In the genomic region with DNA sequence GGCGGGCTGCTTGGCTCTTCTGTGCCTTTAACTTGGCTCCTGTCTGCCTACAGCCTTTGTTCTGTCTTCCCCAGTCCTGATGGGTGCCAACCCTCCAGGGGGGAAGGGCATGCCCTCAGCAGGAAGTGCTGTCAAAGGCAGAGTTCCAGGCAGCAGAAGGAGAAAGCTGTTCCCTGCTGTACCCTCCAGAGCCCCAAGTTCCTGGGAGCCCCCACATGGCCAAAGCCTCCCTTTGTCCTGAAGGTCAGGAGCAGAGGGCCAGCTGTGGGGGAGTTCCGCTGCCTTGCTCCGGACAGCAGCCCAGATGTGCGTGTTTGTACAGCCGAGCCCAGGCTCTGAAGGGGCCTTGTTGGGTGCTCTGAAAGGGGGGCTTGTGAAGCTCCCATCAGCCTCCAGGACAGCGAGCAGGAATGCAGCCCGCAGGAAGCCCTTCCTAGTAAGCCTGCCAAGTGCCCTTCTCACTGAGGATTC, we compare ENCODE assay signal across 10 mouse cellular contexts. TPM values are rescaled to one million over a fixed set of nuclear protein-coding genes. Genes with fewer than 3 reads are reported as not detected.
DNase-seq lines count a peak whose midpoint lies in the region; ATAC-seq and TF ChIP-seq lines count a peak whose summit lies in the region.
"Had no signal": no experiment of that assay in that cellular context is flagged by ENCODE, and none has a peak within 500 bp of the region (broad histone marks: within the 10 kb centered on the region; RNA-seq: fewer than 3 reads in every experiment).

No protein-coding gene starts in this region.

- no peaks in the 10 kb centered on the region for H3K36me3 ChIP-seq in hindbrain, embryonic 10.5 days
- no peaks in the 10 kb centered on the region for H3K36me3 ChIP-seq in hindbrain, embryonic 11.5 days (ENCODE audit: control insufficient read depth, insufficient read depth, low read length)
- no peaks in the 10 kb centered on the region for H3K36me3 ChIP-seq in limb, embryonic 14.5 days (ENCODE audit: control insufficient read depth, insufficient read depth, low read length)

- peaks cover 27% of the 10 kb centered on the region for H3K27me3 ChIP-seq in hindbrain, embryonic 10.5 days (ENCODE audit: insufficient read depth, poor library complexity, severe bottlenecking)
- no peaks in the 10 kb centered on the region for H3K27me3 ChIP-seq in hindbrain, embryonic 11.5 days (ENCODE audit: control insufficient read depth, insufficient read depth, low read length)
- H3K27me3 ChIP-seq in limb, embryonic 14.5 days (ENCODE audit: control insufficient read depth, insufficient read depth, low read length): no peaks in the 10 kb centered on the region

- H3K9me3 ChIP-seq in hindbrain, embryonic 10.5 days: no peaks in the 10 kb centered on the region
- H3K9me3 ChIP-seq in hindbrain, embryonic 11.5 days (ENCODE audit: control insufficient read depth, low read length): no peaks in the 10 kb centered on the region
- H3K9me3 ChIP-seq in limb, embryonic 14.5 days (ENCODE audit: control insufficient read depth, low read length): no peaks in the 10 kb centered on the region

- peaks cover 34% of the 10 kb centered on the region for H3K4me1 ChIP-seq in hindbrain, embryonic 10.5 days (replicated peaks)
- peaks cover 4% of the 10 kb centered on the region; the same call in 1 of the 2 replicates for H3K4me1 ChIP-seq in hindbrain, embryonic 11.5 days (replicated peaks; ENCODE audit: control insufficient read depth, insufficient read depth, low read length)
- H3K4me1 ChIP-seq in limb, embryonic 14.5 days (ENCODE audit: control insufficient read depth, insufficient read depth, low read length): peaks cover 3% of the 10 kb centered on the region; the same call in 1 of the 2 replicates

- no peak for DNase-seq in hindbrain, embryonic 10.5 days (ENCODE audit: low spot score)
- no peak for DNase-seq in hindbrain, embryonic 11.5 days (ENCODE audit: low spot score)
- peak; percentile 7 to 9 for DNase-seq in cerebellum, adult 18-20 months
- peak; percentile 45 to 54 for DNase-seq in frontal cortex, postnatal 10 days (ENCODE audit: low spot score in 2 of 2)
- no peak for DNase-seq in limb, embryonic 14.5 days (ENCODE audit: low spot score)
- DNase-seq in T-cell, adult 2 months (ENCODE audit: low spot score): no peak
- DNase-seq in thymus, postnatal 0 days (ENCODE audit: low spot score): no peak

- H3K4me2 ChIP-seq in hindbrain, embryonic 11.5 days (replicated peaks; ENCODE audit: low read depth, low read length): no peak overlapping the region
- H3K4me2 ChIP-seq in limb, embryonic 14.5 days (replicated peaks; ENCODE audit: low read depth, low read length, severe bottlenecking): no peak overlapping the region

- no peak for TF ChIP-seq POLR2A in limb, embryonic 14.5 days (IDR thresholded peaks at IDR 0.05; ENCODE audit: borderline replicate concordance, extremely low read depth, insufficient read depth, insufficient read length)

- WGBS in hindbrain, embryonic 10.5 days: 23% methylated on average over 7 of the region's 7 CpGs
- WGBS in hindbrain, embryonic 11.5 days: 27% methylated on average over 7 of the region's 7 CpGs
- 33% methylated on average over 7 of the region's 7 CpGs for WGBS in limb, embryonic 14.5 days

- H3K27ac ChIP-seq in hindbrain, embryonic 10.5 days: peak overlapping the region; percentile 72
- no peak overlapping the region for H3K27ac ChIP-seq in hindbrain, embryonic 11.5 days (ENCODE audit: low read depth, low read length)
- H3K27ac ChIP-seq in limb, embryonic 14.5 days (replicated peaks; ENCODE audit: low read depth, low read length): no peak overlapping the region

- no peak overlapping the region for H3K9ac ChIP-seq in hindbrain, embryonic 11.5 days (ENCODE audit: low read depth, low read length)
- H3K9ac ChIP-seq in limb, embryonic 14.5 days (ENCODE audit: low read depth, low read length, severe bottlenecking): no peak overlapping the region

- no peak overlapping the region for H3K4me3 ChIP-seq in hindbrain, embryonic 10.5 days
- no peak overlapping the region for H3K4me3 ChIP-seq in hindbrain, embryonic 11.5 days (ENCODE audit: low read depth, low read length)
- H3K4me3 ChIP-seq in limb, embryonic 14.5 days (replicated peaks; ENCODE audit: low read length): no peak overlapping the region

- ATAC-seq in hindbrain, embryonic 11.5 days (ENCODE audit: low FRiP score): no peak
- ATAC-seq in limb, embryonic 14.5 days (ENCODE audit: low FRiP score, low read depth): 0 out of 2 replicates have a peak, but pooled peaks have one; percentile 12
- ATAC-seq in activated CD4-positive, CD25-positive, alpha-beta regulatory T cell, adult 4 months: no peak
- ATAC-seq: inflammation-experienced regulatory T-cells, adult 6 months had no signal

RNA-seq across cellular contexts. Expression of gene 3100002H09Rik, which starts 13.5 kb away (rescaled TPM):
- polyA plus RNA-seq in hindbrain, embryonic 10.5 days (2016; fragmentation: Nextera tagmentation; extraction: Ambion mirVana): 0.25 TPM in 1 of 2 replicates, not detected in the other
- 0.40 and 0.53 TPM in 2 replicates for polyA plus RNA-seq in hindbrain, embryonic 11.5 days (2014; fragmentation: Nextera tagmentation; extraction: Ambion mirVana)
- not detected in 2 replicates for polyA plus RNA-seq in limb, embryonic 14.5 days (2012; rRNA removed)
- polyA plus RNA-seq in limb, embryonic 14.5 days (2014; fragmentation: Nextera tagmentation; extraction: Ambion mirVana): not detected in 2 replicates
- not detected for polyA plus RNA-seq in activated CD4-positive, CD25-positive, alpha-beta regulatory T cell, adult 4 months (2017; shearing (Covaris generic))
- polyA plus RNA-seq in thymus, postnatal 0 days (2015; fragmentation: Nextera tagmentation; extraction: Ambion mirVana): not detected in 2 replicates
- polyA plus RNA-seq: inflammation-experienced regulatory T-cells, adult 6 months; lung, embryonic 16.5 days had no signal

RNA-seq across cellular contexts. Expression of gene Pou3f1, which starts 32.5 kb away (rescaled TPM):
- polyA plus RNA-seq in hindbrain, embryonic 10.5 days (2016; fragmentation: Nextera tagmentation; extraction: Ambion mirVana): 5.2 and 12.9 TPM in 2 replicates
- polyA plus RNA-seq in hindbrain, embryonic 11.5 days (2014; fragmentation: Nextera tagmentation; extraction: Ambion mirVana): 17.4 and 18.8 TPM in 2 replicates
- polyA plus RNA-seq in limb, embryonic 14.5 days (2012; rRNA removed): 1.2 and 1.7 TPM in 2 replicates
- polyA plus RNA-seq in limb, embryonic 14.5 days (2014; fragmentation: Nextera tagmentation; extraction: Ambion mirVana): 0.97 and 1.2 TPM in 2 replicates
- polyA plus RNA-seq in activated CD4-positive, CD25-positive, alpha-beta regulatory T cell, adult 4 months (2017; shearing (Covaris generic)): not detected
- 0.12 and 0.18 TPM in 2 replicates for polyA plus RNA-seq in thymus, postnatal 0 days (2015; fragmentation: Nextera tagmentation; extraction: Ambion mirVana)
- polyA plus RNA-seq: inflammation-experienced regulatory T-cells, adult 6 months had no signal

Comparison
In these comparisons a context has a peak if more than half of its experiments do, and no peak if none do; other contexts are left out.
1. DNase-seq: peak in cerebellum, adult 18-20 months (2 of 2) and frontal cortex, postnatal 10 days (2 of 2); none in hindbrain, embryonic 10.5 days (single experiment), hindbrain, embryonic 11.5 days (single experiment), limb, embryonic 14.5 days (single experiment), T-cell, adult 2 months (single experiment) and thymus, postnatal 0 days (single experiment).